Mouse (Mus musculus): ENCODE data around the gene Vinac1. TPM values are rescaled to one million over a fixed set of nuclear protein-coding genes. Genes with fewer than 3 reads are reported as not detected.
"Not testable (repeated sequence)": the region's sequence is repeated elsewhere in the genome, so short reads cannot be mapped to it uniquely, and the experiment has no call there.

The Vinac1 gene
- polyA plus RNA-seq, 1 experiment: not detected

- TF ChIP-seq CTCF (IDR thresholded peaks at IDR 0.05; ENCODE audit: borderline replicate concordance, insufficient read depth, low read length): no peak
- no peak for TF ChIP-seq POLR2A (IDR thresholded peaks at IDR 0.05; ENCODE audit: low read depth, low read length)
- Histone ChIP-seq H3K4me3 (ENCODE audit: insufficient read depth, low read length) (no peak overlapping the region), H3K27ac (ENCODE audit: insufficient read depth, low read length) (no peak overlapping the region), H3K4me1 (ENCODE audit: control insufficient read depth, insufficient read depth, low read length) (no peaks in the 10 kb centered on the region)
Measured at GRCm38 (mm10) chr2:129046172-129046845, 1.7 kb downstream of the Vinac1 start.

- H3K4me3 ChIP-seq (ENCODE audit: insufficient read depth, low read length): no peak overlapping the region
- TF ChIP-seq CTCF (IDR thresholded peaks at IDR 0.05; ENCODE audit: borderline replicate concordance, insufficient read depth, low read length): no peak
- no peak for TF ChIP-seq POLR2A (IDR thresholded peaks at IDR 0.05; ENCODE audit: low read depth, low read length)
- peaks cover 13% of the 10 kb centered on the region; the same call in 1 of the 2 replicates for H3K4me1 ChIP-seq (ENCODE audit: control insufficient read depth, insufficient read depth, low read length)
Measured at GRCm38 (mm10) chr2:129040567-129040966, 7.4 kb downstream of the Vinac1 start.

GRCm38 (mm10) chr2:129038937-129039631, 8.9 kb downstream of the Vinac1 start:
- no peak for TF ChIP-seq CTCF (IDR thresholded peaks at IDR 0.05; ENCODE audit: borderline replicate concordance, insufficient read depth, low read length)
- Histone ChIP-seq H3K4me1 (ENCODE audit: control insufficient read depth, insufficient read depth, low read length) (peaks cover 19% of the 10 kb centered on the region; the same call in 1 of the 2 replicates), H3K27ac (ENCODE audit: insufficient read depth, low read length) (no peak overlapping the region), H3K4me3 (ENCODE audit: insufficient read depth, low read length) (no peak overlapping the region)

More at GRCm38 (mm10) chr2:129040567-129040966, 7.4 kb downstream of the Vinac1 start:
- H3K27ac ChIP-seq (ENCODE audit: insufficient read depth, low read length): no peak overlapping the region

GRCm38 (mm10) chr2:129038426-129038936, 9.5 kb downstream of the Vinac1 start:
- Histone ChIP-seq H3K4me3 (ENCODE audit: insufficient read depth, low read length) (no peak overlapping the region), H3K27ac (ENCODE audit: insufficient read depth, low read length) (no peak overlapping the region), H3K4me1 (ENCODE audit: control insufficient read depth, insufficient read depth, low read length) (peaks cover 19% of the 10 kb centered on the region; the same call in 1 of the 2 replicates)
- no peak for TF ChIP-seq POLR2A (IDR thresholded peaks at IDR 0.05; ENCODE audit: low read depth, low read length)
- TF ChIP-seq CTCF (IDR thresholded peaks at IDR 0.05; ENCODE audit: borderline replicate concordance, insufficient read depth, low read length): no peak

- no peak overlapping the region for H3K4me3 ChIP-seq (ENCODE audit: insufficient read depth, low read length)
- H3K4me1 ChIP-seq (ENCODE audit: control insufficient read depth, insufficient read depth, low read length): peaks cover 19% of the 10 kb centered on the region; the same call in 1 of the 2 replicates
- peak overlapping the region; percentile 66 for H3K27ac ChIP-seq (ENCODE audit: insufficient read depth, low read length)
- TF ChIP-seq POLR2A (IDR thresholded peaks at IDR 0.05; ENCODE audit: low read depth, low read length) (no peak), CTCF (IDR thresholded peaks at IDR 0.05; ENCODE audit: borderline replicate concordance, insufficient read depth, low read length) (no peak)
Measured at GRCm38 (mm10) chr2:129035381-129035780, 12.6 kb downstream of the Vinac1 start.

GRCm38 (mm10) chr2:129024820-129025219, 23.2 kb downstream of the Vinac1 start:
- H3K4me3 ChIP-seq (ENCODE audit: insufficient read depth, low read length): no peak overlapping the region
- H3K27ac ChIP-seq (ENCODE audit: insufficient read depth, low read length): no peak overlapping the region
- H3K4me1 ChIP-seq (ENCODE audit: control insufficient read depth, insufficient read depth, low read length): no peaks in the 10 kb centered on the region
- no peak for TF ChIP-seq POLR2A (IDR thresholded peaks at IDR 0.05; ENCODE audit: low read depth, low read length)
- no peak for TF ChIP-seq CTCF (IDR thresholded peaks at IDR 0.05; ENCODE audit: borderline replicate concordance, insufficient read depth, low read length)

- TF ChIP-seq POLR2A (IDR thresholded peaks at IDR 0.05; ENCODE audit: low read depth, low read length): no peak
- TF ChIP-seq CTCF (IDR thresholded peaks at IDR 0.05; ENCODE audit: borderline replicate concordance, insufficient read depth, low read length): no peak
- Histone ChIP-seq H3K4me3 (ENCODE audit: insufficient read depth, low read length) (no peak overlapping the region), H3K4me1 (ENCODE audit: control insufficient read depth, insufficient read depth, low read length) (no peaks in the 10 kb centered on the region), H3K27ac (ENCODE audit: insufficient read depth, low read length) (no peak overlapping the region)
Measured at GRCm38 (mm10) chr2:129020106-129020505, 27.9 kb downstream of the Vinac1 start.

- not testable (repeated sequence) for H3K4me3 ChIP-seq (ENCODE audit: insufficient read depth, low read length); H3K27ac ChIP-seq (ENCODE audit: insufficient read depth, low read length); H3K4me1 ChIP-seq (ENCODE audit: control insufficient read depth, insufficient read depth, low read length)
Measured at GRCm38 (mm10) chr2:129008867-129009266, 39.1 kb downstream of the Vinac1 start.

- Histone ChIP-seq H3K4me1 (ENCODE audit: control insufficient read depth, insufficient read depth, low read length) (no peaks in the 10 kb centered on the region), H3K27ac (ENCODE audit: insufficient read depth, low read length) (no peak overlapping the region), H3K4me3 (ENCODE audit: insufficient read depth, low read length) (no peak overlapping the region)
- no peak for TF ChIP-seq CTCF (IDR thresholded peaks at IDR 0.05; ENCODE audit: borderline replicate concordance, insufficient read depth, low read length)
- no peak for TF ChIP-seq POLR2A (IDR thresholded peaks at IDR 0.05; ENCODE audit: low read depth, low read length)
Measured at GRCm38 (mm10) chr2:129006194-129006749, 41.7 kb downstream of the Vinac1 start.

GRCm38 (mm10) chr2:129004872-129005271, 43.1 kb downstream of the Vinac1 start:
- Histone ChIP-seq H3K4me3 (ENCODE audit: insufficient read depth, low read length) (no peak overlapping the region), H3K4me1 (ENCODE audit: control insufficient read depth, insufficient read depth, low read length) (no peaks in the 10 kb centered on the region)
- TF ChIP-seq POLR2A (IDR thresholded peaks at IDR 0.05; ENCODE audit: low read depth, low read length) (no peak), CTCF (IDR thresholded peaks at IDR 0.05; ENCODE audit: borderline replicate concordance, insufficient read depth, low read length) (no peak)

More at GRCm38 (mm10) chr2:129004872-129005271, 43.1 kb downstream of the Vinac1 start:
- H3K27ac ChIP-seq (ENCODE audit: insufficient read depth, low read length): no peak overlapping the region
